Mouse (Mus musculus): ENCODE results near the gene Ppme1. TPM values are rescaled to one million over a fixed set of nuclear protein-coding genes. Genes with fewer than 3 reads are reported as not detected.
A peak's percentile ranks its signal among the peaks of the same experiment; 100 is the strongest.

Gene Ppme1
- polyA plus RNA-seq, 1 experiment from 2014 or later: 145 TPM

- Histone ChIP-seq H3K9ac (replicated peaks) (no peak overlapping the region), H3K9me3 (no peaks in the 10 kb centered on the region), H3K4me3 (no peak overlapping the region), H3K4me1 (no peaks in the 10 kb centered on the region), H3K27me3 (no peaks in the 10 kb centered on the region), H3K4me2 (replicated peaks) (no peak overlapping the region), H3K36me3 (no peaks in the 10 kb centered on the region), H3K27ac (replicated peaks) (no peak overlapping the region)
- no peak for ATAC-seq (replicated peaks)
- WGBS: 95% methylated on average over 5 of the region's 5 CpGs
Measured at GRCm38 (mm10) chr7:100317534-100317933, 54.6 kb downstream of the Ppme1 start.

GRCm38 (mm10) chr7:100316924-100317323, 55.2 kb downstream of the Ppme1 start:
- no peaks in the 10 kb centered on the region for H3K36me3 ChIP-seq
- no peaks in the 10 kb centered on the region for H3K9me3 ChIP-seq
- no peak overlapping the region for H3K27ac ChIP-seq (replicated peaks)
- H3K4me2 ChIP-seq (replicated peaks): no peak overlapping the region
- no peaks in the 10 kb centered on the region for H3K27me3 ChIP-seq
- no peak for ATAC-seq (replicated peaks)
- WGBS: 95% methylated on average over 8 of the region's 8 CpGs
- no peaks in the 10 kb centered on the region for H3K4me1 ChIP-seq
- no peak overlapping the region for H3K4me3 ChIP-seq
- no peak overlapping the region for H3K9ac ChIP-seq (replicated peaks)

- H3K4me1 ChIP-seq: peaks cover 28% of the 10 kb centered on the region
- H3K27me3 ChIP-seq: no peaks in the 10 kb centered on the region
- no peak overlapping the region for H3K4me3 ChIP-seq
- H3K9me3 ChIP-seq: no peaks in the 10 kb centered on the region
- H3K9ac ChIP-seq (replicated peaks): no peak overlapping the region
- H3K27ac ChIP-seq (replicated peaks): no peak overlapping the region
- H3K4me2 ChIP-seq (replicated peaks): no peak overlapping the region
- H3K36me3 ChIP-seq: no peaks in the 10 kb centered on the region
- ATAC-seq (replicated peaks): no peak
- WGBS: 92% methylated on average over 4 of the region's 4 CpGs
Measured at GRCm38 (mm10) chr7:100312716-100313115, 59.4 kb downstream of the Ppme1 start.

GRCm38 (mm10) chr7:100310290-100310689, 61.8 kb downstream of the Ppme1 start:
- Histone ChIP-seq H3K4me2 (replicated peaks) (no peak overlapping the region), H3K9me3 (no peaks in the 10 kb centered on the region), H3K4me3 (no peak overlapping the region), H3K9ac (replicated peaks) (no peak overlapping the region; the same call in 1 of the 2 replicates), H3K27me3 (no peaks in the 10 kb centered on the region), H3K4me1 (peaks cover 33% of the 10 kb centered on the region), H3K27ac (replicated peaks) (peak overlapping the region; percentile 74), H3K36me3 (no peaks in the 10 kb centered on the region)
- ATAC-seq (replicated peaks): no peak
- WGBS: 79% methylated on average over 12 of the region's 12 CpGs

GRCm38 (mm10) chr7:100309679-100310078, 62.4 kb downstream of the Ppme1 start:
- Histone ChIP-seq H3K4me1 (peaks cover 33% of the 10 kb centered on the region), H3K4me3 (no peak overlapping the region), H3K27me3 (no peaks in the 10 kb centered on the region), H3K36me3 (no peaks in the 10 kb centered on the region), H3K9me3 (no peaks in the 10 kb centered on the region), H3K9ac (replicated peaks) (no peak overlapping the region), H3K27ac (replicated peaks) (peak overlapping the region; percentile 74), H3K4me2 (replicated peaks) (no peak overlapping the region)
- 0 out of 2 replicates have a peak, but pooled peaks have one; percentile 51 for ATAC-seq (replicated peaks)
- WGBS: 15% methylated on average over 6 of the region's 6 CpGs

GRCm38 (mm10) chr7:100309216-100309615, 62.9 kb downstream of the Ppme1 start:
- peak; percentile 61 for ATAC-seq (replicated peaks)
- Histone ChIP-seq H3K27me3 (no peaks in the 10 kb centered on the region), H3K4me1 (peaks cover 33% of the 10 kb centered on the region), H3K4me3 (no peak overlapping the region), H3K4me2 (replicated peaks) (no peak overlapping the region), H3K27ac (replicated peaks) (peak overlapping the region; percentile 74), H3K36me3 (no peaks in the 10 kb centered on the region), H3K9ac (replicated peaks) (no peak overlapping the region), H3K9me3 (no peaks in the 10 kb centered on the region)
- WGBS: 23% methylated on average over 1 of the region's 1 CpGs

GRCm38 (mm10) chr7:100307872-100308653, 64.0 kb downstream of the Ppme1 start:
- Histone ChIP-seq H3K4me3 (no peak overlapping the region), H3K9ac (replicated peaks) (no peak overlapping the region), H3K9me3 (no peaks in the 10 kb centered on the region), H3K27ac (replicated peaks) (peak overlapping the region; percentile 74), H3K36me3 (no peaks in the 10 kb centered on the region), H3K27me3 (no peaks in the 10 kb centered on the region), H3K4me1 (peaks cover 33% of the 10 kb centered on the region), H3K4me2 (replicated peaks) (no peak overlapping the region)
- 59% methylated on average over 6 of the region's 6 CpGs for WGBS
- peak; percentile 87 for ATAC-seq (replicated peaks)

GRCm38 (mm10) chr7:100305894-100306293, 66.2 kb downstream of the Ppme1 start:
- Histone ChIP-seq H3K4me1 (peaks cover 43% of the 10 kb centered on the region), H3K9me3 (no peaks in the 10 kb centered on the region), H3K36me3 (no peaks in the 10 kb centered on the region), H3K9ac (replicated peaks) (no peak overlapping the region), H3K4me2 (replicated peaks) (no peak overlapping the region), H3K27ac (replicated peaks) (no peak overlapping the region), H3K4me3 (no peak overlapping the region), H3K27me3 (no peaks in the 10 kb centered on the region)
- no peak for ATAC-seq (replicated peaks)
- 90% methylated on average over 9 of the region's 9 CpGs for WGBS

- H3K4me2 ChIP-seq (replicated peaks): no peak overlapping the region
- ATAC-seq (replicated peaks): 0 out of 2 replicates have a peak, but pooled peaks have one; percentile 38
- no peaks in the 10 kb centered on the region for H3K27me3 ChIP-seq
- no peak overlapping the region for H3K9ac ChIP-seq (replicated peaks)
- 47% methylated on average over 4 of the region's 4 CpGs for WGBS
- peaks cover 11% of the 10 kb centered on the region for H3K4me1 ChIP-seq
- H3K4me3 ChIP-seq: no peak overlapping the region
- H3K27ac ChIP-seq (replicated peaks): 0 out of 2 replicates have a peak overlapping the region, but pooled peaks have one; percentile 25
- H3K9me3 ChIP-seq: no peaks in the 10 kb centered on the region
- no peaks in the 10 kb centered on the region for H3K36me3 ChIP-seq
Measured at GRCm38 (mm10) chr7:100302316-100302715, 69.8 kb downstream of the Ppme1 start.

- H3K4me3 ChIP-seq: no peak overlapping the region
- peaks cover 10% of the 10 kb centered on the region for H3K4me1 ChIP-seq
- 76% methylated on average over 3 of the region's 3 CpGs for WGBS
- H3K27ac ChIP-seq (replicated peaks): no peak overlapping the region
- H3K36me3 ChIP-seq: no peaks in the 10 kb centered on the region
- no peaks in the 10 kb centered on the region for H3K9me3 ChIP-seq
- H3K9ac ChIP-seq (replicated peaks): no peak overlapping the region
- no peaks in the 10 kb centered on the region for H3K27me3 ChIP-seq
- no peak overlapping the region for H3K4me2 ChIP-seq (replicated peaks)
- ATAC-seq (replicated peaks): no peak
Measured at GRCm38 (mm10) chr7:100301390-100301789, 70.7 kb downstream of the Ppme1 start.

- no peak overlapping the region for H3K9ac ChIP-seq (replicated peaks)
- no peaks in the 10 kb centered on the region for H3K27me3 ChIP-seq
- ATAC-seq (replicated peaks): no peak
Measured at GRCm38 (mm10) chr7:100298861-100299510, 73.1 kb downstream of the Ppme1 start.

GRCm38 (mm10) chr7:100296699-100297098, 75.4 kb downstream of the Ppme1 start:
- Histone ChIP-seq H3K27me3 (no peaks in the 10 kb centered on the region), H3K4me3 (no peak overlapping the region), H3K9me3 (no peaks in the 10 kb centered on the region), H3K27ac (replicated peaks) (no peak overlapping the region), H3K4me1 (no peaks in the 10 kb centered on the region), H3K9ac (replicated peaks) (no peak overlapping the region), H3K4me2 (replicated peaks) (no peak overlapping the region), H3K36me3 (no peaks in the 10 kb centered on the region)
- 86% methylated on average over 6 of the region's 6 CpGs for WGBS
- no peak for ATAC-seq (replicated peaks)

More at GRCm38 (mm10) chr7:100298861-100299510, 73.1 kb downstream of the Ppme1 start:
- 76% methylated on average over 14 of the region's 14 CpGs for WGBS
- H3K4me1 ChIP-seq: peaks cover 10% of the 10 kb centered on the region
- no peaks in the 10 kb centered on the region for H3K9me3 ChIP-seq
- no peak overlapping the region for H3K4me3 ChIP-seq
- no peaks in the 10 kb centered on the region for H3K36me3 ChIP-seq
- no peak overlapping the region for H3K4me2 ChIP-seq (replicated peaks)
- no peak overlapping the region for H3K27ac ChIP-seq (replicated peaks)
